Mouse (Mus musculus) adipose tissue, adult 10 weeks (tissue): ENCODE results near the gene Olfr980. TPM values are rescaled to one million over a fixed set of nuclear protein-coding genes. Genes with fewer than 3 reads are reported as not detected.

Experiments
- polyA plus RNA-seq: library from polyadenylated mRNA; stranded (reverse); fragments of 350-450 nt; fragmentation: Illumina TruSeq; extraction: RNeasy Lipid Tissue Mini Kit (QIAGEN cat#74804); gene quantifications from one replicate; pipeline ENCODE4 v1.2.3, GENCODE M21; 2014; ENCODE audit warnings: low read depth, low replicate concordance

Gene Olfr980
- not detected for polyA plus RNA-seq

DNA sequence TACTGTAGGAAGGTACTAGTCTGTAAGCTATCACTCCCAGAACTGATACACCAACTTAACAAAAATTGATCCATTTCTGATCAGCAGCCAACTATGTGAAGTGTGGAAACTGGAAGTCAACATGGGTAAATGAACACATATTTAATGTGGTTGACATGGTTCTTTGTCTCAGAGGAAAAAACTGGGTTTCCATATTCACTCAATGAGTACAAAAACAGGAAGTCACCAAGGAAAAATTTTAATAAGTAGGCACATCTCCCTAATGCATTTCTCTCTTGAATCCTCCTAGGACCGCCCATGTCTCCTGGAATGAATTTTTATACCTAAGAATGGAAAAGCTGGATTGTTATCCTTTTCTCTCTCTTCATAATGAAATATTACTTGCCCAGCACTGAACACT lies at the start of gene Olfr980:
TSS of gene Olfr980 (minus strand) at position 101 of the 400 bp plus-strand sequence.

DNA sequence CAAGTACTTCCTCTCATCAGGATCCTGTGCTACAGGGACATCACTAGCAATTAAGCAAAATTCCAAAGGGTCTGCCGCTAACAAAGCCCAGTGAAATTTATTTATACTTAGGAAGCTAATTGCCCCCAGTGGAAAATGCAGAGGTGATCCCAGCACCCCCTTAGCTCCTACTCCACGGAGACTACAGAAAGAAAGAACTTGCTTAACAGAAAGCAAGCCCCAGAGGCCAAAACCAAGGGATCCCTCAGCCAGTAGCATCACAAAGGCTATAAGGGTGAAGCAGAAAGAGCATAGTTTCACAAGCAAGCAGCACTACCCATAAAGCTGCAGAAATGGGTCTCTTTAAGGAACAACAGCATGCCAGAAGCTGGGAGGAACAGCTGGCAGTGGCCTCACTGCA lies 11.8 kb upstream of the Olfr980 start, which contains the start of gene Olfr981:
TSS of gene Olfr981 (plus strand) at position 301 of the 400 bp plus-strand sequence.

GRCm38 (mm10) chr9:40003365-40003764 lies 6.0 kb downstream of the Olfr980 start, which contains the start of gene Olfr979:
Gene Olfr979 (minus strand): TSS chr9:40003465.

GRCm38 (mm10) chr9:39991813-39992212 lies 17.6 kb downstream of the Olfr980 start, which contains the start of gene Olfr978:
Gene Olfr978 (plus strand): TSS chr9:39992113.

GRCm38 (mm10) chr9:39961033-39961432 lies 48.3 kb downstream of the Olfr980 start, which contains the start of gene Olfr976:
Gene Olfr976 (minus strand): TSS chr9:39961133.

Other genes with a start within 250 kb of the Olfr980 start
- gene Olfr968, start 226.3 kb downstream of the Olfr980 start, polyA plus RNA-seq: not detected
- not detected for gene Olfr969, start 218.6 kb downstream of the Olfr980 start, polyA plus RNA-seq
- gene Olfr970, start 200.7 kb downstream of the Olfr980 start, polyA plus RNA-seq: not detected
- gene Olfr971, start 172.7 kb downstream of the Olfr980 start, polyA plus RNA-seq: not detected
- not detected for gene Olfr972, start 143.2 kb downstream of the Olfr980 start, polyA plus RNA-seq
- gene Olfr229, start 102.2 kb downstream of the Olfr980 start, polyA plus RNA-seq: not detected
- gene Olfr974, start 72.1 kb downstream of the Olfr980 start, polyA plus RNA-seq: not detected
- gene Olfr975, start 57.5 kb downstream of the Olfr980 start, polyA plus RNA-seq: not detected
- not detected for gene Olfr976, start 48.4 kb downstream of the Olfr980 start, polyA plus RNA-seq
- gene Olfr978, start 17.5 kb downstream of the Olfr980 start, polyA plus RNA-seq: not detected
- gene Olfr979, start 6.1 kb downstream of the Olfr980 start, polyA plus RNA-seq: not detected
- gene Olfr981, start 11.9 kb upstream of the Olfr980 start, polyA plus RNA-seq: not detected
- gene Olfr982, start 64.2 kb upstream of the Olfr980 start, polyA plus RNA-seq: not detected
- gene Olfr983, start 84.0 kb upstream of the Olfr980 start, polyA plus RNA-seq: not detected
- not detected for gene Olfr984, start 104.6 kb upstream of the Olfr980 start, polyA plus RNA-seq
- gene Olfr985, start 120.6 kb upstream of the Olfr980 start, polyA plus RNA-seq: not detected
- gene Tmem225, start 138.5 kb upstream of the Olfr980 start, polyA plus RNA-seq: 1.7 TPM
- gene Olfr986, start 171.3 kb upstream of the Olfr980 start, polyA plus RNA-seq: not detected
- gene Zfp202, start 182.7 kb upstream of the Olfr980 start, polyA plus RNA-seq: 2.9 TPM